Mouse (Mus musculus) layer of hippocampus, adult 18-20 months (tissue): ENCODE results near the gene Actr3. TPM values are rescaled to one million over a fixed set of nuclear protein-coding genes. Genes with fewer than 3 reads are reported as not detected.
A peak's percentile ranks its signal among the peaks of the same experiment; 100 is the strongest.

ENCODE experiments used
- DNase-seq, 2 experiments: peaks; one replicate each; pipeline ENCODE4 v3.0.0; 2022; ENCODE audit warnings: low spot score in 2 of 2
- total RNA-seq, 2 experiments: library from RNA; stranded (reverse); gene quantifications; 2 replicates each; pipeline ENCODE4 v1.2.3; 2021

The Actr3 gene
- total RNA-seq, 2 experiments from 2014 or later: 346 to 362 TPM

- peak in 1 of 2 experiments; percentile 77 for DNase-seq
These were observed 64.7 kb downstream of the Actr3 start for GRCm38 (mm10) chr1:125370779-125371178.

GRCm38 (mm10) chr1:125365576-125365975, 70.0 kb downstream of the Actr3 start:
- DNase-seq: no peak

- no peak for DNase-seq
These were observed 84.0 kb downstream of the Actr3 start for GRCm38 (mm10) chr1:125351416-125352037.

GRCm38 (mm10) chr1:125350843-125351242, 84.7 kb downstream of the Actr3 start:
- no peak for DNase-seq

- DNase-seq: no peak
These were observed 89.7 kb downstream of the Actr3 start for GRCm38 (mm10) chr1:125345854-125346253.

- no peak for DNase-seq
These were observed 90.1 kb downstream of the Actr3 start for GRCm38 (mm10) chr1:125345448-125345847.

- no peak for DNase-seq
These were observed 92.4 kb downstream of the Actr3 start for GRCm38 (mm10) chr1:125343105-125343504.

Other genes with a start within 250 kb of the Actr3 start
- gene Slc35f5, start 124.9 kb upstream of the Actr3 start, total RNA-seq: 10 to 100 TPM; 23.7 to 29.4 TPM
- under 1 TPM in 1 of 2 experiments, not detected in 1; 0.27 TPM for gene Gpr39, start 241.3 kb upstream of the Actr3 start, total RNA-seq